Mouse (Mus musculus) limb, embryonic 15.5 days (tissue): ENCODE measurements around the gene Stpg2. TPM values are rescaled to one million over a fixed set of nuclear protein-coding genes. Genes with fewer than 3 reads are reported as not detected.
"Not testable (repeated sequence)": the region's sequence is repeated elsewhere in the genome, so short reads cannot be mapped to it uniquely, and the experiment has no call there.

Experiments
- ATAC-seq: fragments of 200-750 bp; cut with Nextera tagmentation; 2 replicates; pipeline ENCODE4 v1.8.0; 2017; ENCODE audit warnings: low read depth, moderate TSS enrichment; ENCODE audit not compliant: insufficient number of reproducible peaks, low FRiP score, low TSS enrichment
- H3K27ac ChIP-seq: fragments of 300-500 bp; sonication (generic); 2 replicates; pipeline ENCODE4 v1.5.1; 2015; ENCODE audit warnings: moderate library complexity, mild to moderate bottlenecking, inconsistent platforms
- H3K27me3 ChIP-seq: fragments of 300-500 bp; sonication (generic); 2 replicates; pipeline ENCODE4 v1.6.1; 2015; ENCODE audit warnings: inconsistent platforms
- H3K36me3 ChIP-seq: fragments of 300-500 bp; sonication (generic); 2 replicates; pipeline ENCODE4 v1.6.1; 2015; ENCODE audit warnings: inconsistent platforms
- H3K4me1 ChIP-seq: fragments of 300-500 bp; sonication (generic); 2 replicates; pipeline ENCODE4 v1.6.1; 2015; ENCODE audit warnings: inconsistent platforms
- H3K4me2 ChIP-seq: fragments of 300-500 bp; sonication (generic); 2 replicates; pipeline ENCODE4 v1.6.1; 2015; ENCODE audit warnings: mild to moderate bottlenecking, inconsistent platforms
- H3K4me3 ChIP-seq: fragments of 300-500 bp; sonication (generic); 2 replicates; pipeline ENCODE4 v1.5.1; 2015; ENCODE audit warnings: mild to moderate bottlenecking, inconsistent platforms
- H3K9ac ChIP-seq: fragments of 300-500 bp; sonication (generic); 2 replicates; pipeline ENCODE4 v1.6.1; 2015; ENCODE audit warnings: inconsistent platforms
- H3K9me3 ChIP-seq: fragments of 300-500 bp; sonication (generic); 2 replicates; pipeline ENCODE4 v1.6.1; 2016; ENCODE audit warnings: inconsistent platforms
- WGBS: fragments of 180-500 bp; shearing (Covaris S2); methylation state at CpG from one replicate; pipeline ENCODE4 v1.1.7; 2015; 5-methylcytosine and 5-hydroxymethylcytosine counted together
- polyA plus RNA-seq: library from polyadenylated mRNA; unstranded; fragments of >200 nt; fragmentation: Nextera tagmentation; extraction: Ambion mirVana; gene quantifications from 2 replicates; pipeline ENCODE4 v1.2.1, GENCODE M21; 2015

Stpg2 gene
- polyA plus RNA-seq, 1 experiment from 2014 or later, result not detected

DNA sequence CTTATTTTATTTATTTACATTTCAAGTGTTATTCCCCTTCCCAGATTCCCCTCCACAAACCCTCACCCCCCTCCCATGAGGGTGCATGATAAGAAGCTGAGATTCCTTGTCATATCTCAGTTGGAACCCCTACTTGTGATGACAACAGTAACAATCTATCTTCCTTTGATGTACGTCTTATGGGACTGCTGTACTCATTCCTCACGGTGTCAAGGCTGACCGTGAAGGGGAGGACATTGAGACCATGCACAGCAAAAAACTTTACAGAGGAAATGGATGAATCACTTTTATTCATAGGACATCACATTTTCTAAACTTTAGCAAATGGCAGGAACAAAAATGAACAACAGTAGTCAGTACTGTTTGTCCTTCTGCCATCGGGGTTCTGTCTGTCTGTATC, 21.3 kb downstream of the Stpg2 start:
- ATAC-seq, result no peak
- Histone ChIP-seq H3K36me3 (no peaks in the 10 kb centered on the region), H3K4me2 (no peak overlapping the region), H3K27me3 (no peaks in the 10 kb centered on the region), H3K4me3 (no peak overlapping the region), H3K9me3 (no peaks in the 10 kb centered on the region), H3K4me1 (no peaks in the 10 kb centered on the region), H3K9ac (no peak overlapping the region), H3K27ac (no peak overlapping the region)
- WGBS, result 63% methylated on average over 4 of the region's 4 CpGs

DNA sequence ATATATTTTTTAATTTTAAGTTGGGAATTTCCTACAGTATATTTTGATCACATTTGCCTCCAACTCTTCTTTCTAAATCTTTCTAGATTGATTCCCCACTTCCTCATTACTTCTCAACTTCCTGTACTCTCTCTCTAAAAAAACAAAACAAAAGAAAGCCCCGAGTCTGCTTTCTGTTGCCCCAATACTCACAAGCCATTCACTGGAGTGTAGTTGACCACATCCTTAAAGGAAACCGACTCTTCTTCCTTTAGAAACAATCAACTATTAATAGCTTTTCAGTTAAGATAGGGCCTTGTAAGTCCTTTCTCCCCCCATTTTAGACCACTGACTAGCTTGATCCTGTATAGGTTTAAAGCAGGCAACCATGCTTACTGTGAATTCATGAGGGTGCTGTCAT, 39.7 kb downstream of the Stpg2 start:
- 78% methylated on average over 2 of the region's 2 CpGs for WGBS
- ATAC-seq, result no peak
- Histone ChIP-seq H3K4me1 (no peaks in the 10 kb centered on the region), H3K4me3 (no peak overlapping the region), H3K9ac (no peak overlapping the region), H3K27me3 (no peaks in the 10 kb centered on the region), H3K36me3 (no peaks in the 10 kb centered on the region), H3K4me2 (no peak overlapping the region), H3K9me3 (no peaks in the 10 kb centered on the region), H3K27ac (no peak overlapping the region)

DNA sequence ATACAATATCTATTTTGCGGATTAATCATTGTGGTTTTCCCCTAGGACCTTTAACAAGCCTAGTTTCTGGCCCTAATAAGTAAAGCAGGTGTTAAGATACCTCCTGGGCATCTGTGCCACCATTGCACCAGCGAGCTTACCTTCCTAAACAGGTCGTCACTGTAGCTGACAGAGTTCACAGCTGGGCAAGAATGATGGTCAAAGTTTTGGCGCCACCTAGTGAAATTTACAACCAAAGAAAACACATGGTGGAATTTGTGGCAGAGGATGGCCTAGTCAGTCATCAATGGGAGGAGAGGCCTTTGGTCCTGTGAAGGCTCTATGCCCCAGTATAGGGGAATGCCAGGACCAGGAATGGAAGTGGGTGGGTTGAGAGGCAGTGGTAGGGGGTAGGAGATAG, 41.0 kb downstream of the Stpg2 start:
- H3K4me2 ChIP-seq, result no peak overlapping the region
- no peak overlapping the region for H3K9ac ChIP-seq
- no peaks in the 10 kb centered on the region for H3K27me3 ChIP-seq
- H3K27ac ChIP-seq, result no peak overlapping the region
- no peak overlapping the region for H3K4me3 ChIP-seq
- no peaks in the 10 kb centered on the region for H3K36me3 ChIP-seq
- H3K4me1 ChIP-seq, result no peaks in the 10 kb centered on the region
- no peaks in the 10 kb centered on the region for H3K9me3 ChIP-seq
- no peak for ATAC-seq
- WGBS, result 41% methylated on average over 4 of the region's 4 CpGs

DNA sequence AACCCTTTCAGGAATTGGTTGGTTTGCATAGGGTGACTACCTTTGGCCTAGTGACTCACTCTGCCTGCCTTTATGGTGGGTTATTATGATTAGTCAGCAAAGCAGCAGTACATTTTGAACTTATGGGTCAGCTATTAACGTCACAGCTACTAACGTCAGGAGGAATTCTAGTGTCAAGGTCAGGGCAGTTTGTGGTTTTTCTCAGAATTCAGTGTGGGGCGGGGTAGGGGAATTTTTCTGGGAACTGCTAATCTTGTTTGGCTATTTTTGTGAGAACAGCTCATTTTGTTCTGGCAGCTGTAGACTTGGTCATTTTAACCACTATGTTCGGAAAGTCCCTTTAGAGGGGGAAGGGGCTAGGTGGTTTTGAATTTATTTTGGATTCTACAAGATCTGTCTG, 56.9 kb downstream of the Stpg2 start:
- H3K9me3 ChIP-seq, H3K27ac ChIP-seq, H3K4me2 ChIP-seq, H3K27me3 ChIP-seq, H3K4me1 ChIP-seq, H3K4me3 ChIP-seq, H3K9ac ChIP-seq, H3K36me3 ChIP-seq, ATAC-seq: not testable (repeated sequence)
- WGBS, result 70% methylated on average over 4 of the region's 4 CpGs

DNA sequence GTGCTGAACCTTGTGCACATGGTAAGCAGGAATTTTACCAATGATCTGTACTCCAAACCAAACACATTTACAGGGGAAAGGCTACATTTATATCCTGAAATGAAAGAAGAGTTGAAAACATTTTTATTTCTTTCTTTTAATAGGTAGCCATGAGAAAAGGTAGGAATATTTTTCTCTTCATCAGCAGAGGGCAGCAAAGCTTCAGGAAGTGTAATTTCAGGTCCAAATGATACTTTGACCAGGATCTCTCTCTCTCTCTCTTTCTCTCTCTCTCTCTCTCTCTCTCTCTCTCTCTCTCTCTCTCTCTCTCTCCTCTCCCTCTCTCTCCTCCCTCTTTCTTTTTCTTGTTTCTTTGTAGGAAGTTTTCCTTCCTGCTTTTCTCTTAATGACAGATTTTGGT, 92.4 kb downstream of the Stpg2 start:
- Histone ChIP-seq H3K9ac (no peak overlapping the region), H3K27ac (no peak overlapping the region), H3K27me3 (no peaks in the 10 kb centered on the region), H3K4me1 (no peaks in the 10 kb centered on the region), H3K4me2 (no peak overlapping the region), H3K4me3 (no peak overlapping the region), H3K36me3 (no peaks in the 10 kb centered on the region), H3K9me3 (no peaks in the 10 kb centered on the region)
- ATAC-seq, result no peak

DNA sequence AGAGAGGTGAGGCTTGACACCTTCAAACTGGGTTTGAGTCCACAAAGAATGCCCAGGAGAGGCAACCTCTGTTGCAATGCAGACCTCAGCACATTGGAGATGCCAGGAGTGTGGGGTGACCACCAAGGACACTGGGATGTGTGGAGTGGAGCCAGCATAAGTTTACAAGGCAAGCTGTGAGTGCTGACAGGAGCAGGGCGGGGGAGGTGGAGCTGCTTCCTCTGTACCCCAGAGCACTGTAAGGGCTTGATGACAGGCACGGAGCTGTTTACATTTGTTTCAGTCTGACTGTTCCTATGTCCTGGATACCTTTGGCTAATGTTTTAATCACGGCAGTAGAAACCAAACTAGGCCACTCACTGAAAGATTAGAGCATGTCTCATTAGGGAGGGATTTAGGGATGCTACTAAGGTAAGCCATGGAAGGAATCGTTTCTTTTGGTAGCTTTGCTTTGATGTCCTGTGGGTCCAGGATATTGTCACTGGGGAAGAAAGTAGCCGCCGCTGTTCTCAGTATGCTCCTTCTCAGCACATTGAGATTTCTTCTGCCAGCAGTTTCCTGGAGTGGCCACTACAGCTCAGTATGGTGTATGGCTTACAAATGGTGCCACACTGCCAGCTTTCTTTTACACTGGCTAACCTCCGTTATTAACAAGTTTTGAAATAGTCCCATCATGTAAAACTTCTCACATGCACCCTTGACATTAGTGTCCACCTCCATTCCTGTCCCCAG, 102.8 kb downstream of the Stpg2 start:
- Histone ChIP-seq H3K27ac (no peak overlapping the region), H3K4me3 (no peak overlapping the region), H3K4me1 (no peaks in the 10 kb centered on the region), H3K27me3 (no peaks in the 10 kb centered on the region), H3K9ac (no peak overlapping the region), H3K4me2 (no peak overlapping the region), H3K36me3 (no peaks in the 10 kb centered on the region), H3K9me3 (no peaks in the 10 kb centered on the region)
- no peak for ATAC-seq
- WGBS, result 26% methylated on average over 7 of the region's 7 CpGs

DNA sequence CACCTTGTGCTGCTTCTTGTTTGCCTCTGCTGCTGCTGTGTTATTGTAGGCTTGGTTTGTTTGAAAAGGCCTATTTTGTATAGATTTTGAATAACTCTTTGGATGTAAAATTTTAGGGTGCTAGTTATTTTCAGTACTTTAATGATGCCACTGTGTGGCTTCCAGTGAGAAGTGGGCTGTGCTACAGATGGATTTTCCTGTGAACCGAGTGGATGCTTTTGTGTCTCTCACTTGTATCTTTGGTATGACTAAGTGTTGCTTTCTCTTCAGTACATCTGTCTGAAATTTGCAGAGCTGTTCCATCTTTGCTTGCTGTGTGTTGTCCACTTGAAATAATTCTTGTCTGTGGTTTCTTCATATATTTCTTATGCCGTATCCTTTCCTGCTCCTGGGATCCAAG, 106.2 kb downstream of the Stpg2 start:
- Histone ChIP-seq H3K36me3 (no peaks in the 10 kb centered on the region), H3K4me1 (no peaks in the 10 kb centered on the region), H3K9ac (no peak overlapping the region), H3K27ac (no peak overlapping the region), H3K4me3 (no peak overlapping the region), H3K27me3 (no peaks in the 10 kb centered on the region), H3K9me3 (no peaks in the 10 kb centered on the region), H3K4me2 (no peak overlapping the region)
- no peak for ATAC-seq
- 89% methylated on average over 2 of the region's 2 CpGs for WGBS

DNA sequence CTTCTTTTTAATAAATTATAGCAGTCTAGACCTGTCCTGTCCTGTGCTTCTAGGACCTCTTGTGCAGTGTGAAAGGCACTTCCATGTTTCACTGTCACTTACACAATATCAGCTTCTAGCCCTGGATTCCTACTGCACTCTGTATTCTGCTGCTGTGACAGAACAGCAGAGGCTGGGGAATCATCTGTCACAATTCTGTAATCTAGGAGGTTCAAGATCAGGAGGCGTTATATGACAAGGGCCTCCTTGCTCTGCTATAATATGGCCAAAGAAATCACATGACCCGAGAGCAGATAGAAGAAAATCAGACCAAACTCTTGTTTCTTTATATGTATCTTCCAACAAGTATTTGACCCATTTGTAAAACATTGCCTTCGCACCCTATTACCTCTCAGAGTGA, 175.0 kb downstream of the Stpg2 start:
- no peak overlapping the region for H3K4me3 ChIP-seq
- no peaks in the 10 kb centered on the region for H3K4me1 ChIP-seq
- WGBS, result 89% methylated on average over 3 of the region's 3 CpGs
- H3K27me3 ChIP-seq, result no peaks in the 10 kb centered on the region
- H3K9ac ChIP-seq, result no peak overlapping the region
- no peak overlapping the region for H3K4me2 ChIP-seq
- H3K9me3 ChIP-seq, result no peaks in the 10 kb centered on the region
- no peaks in the 10 kb centered on the region for H3K36me3 ChIP-seq
- ATAC-seq, result no peak
- no peak overlapping the region for H3K27ac ChIP-seq

DNA sequence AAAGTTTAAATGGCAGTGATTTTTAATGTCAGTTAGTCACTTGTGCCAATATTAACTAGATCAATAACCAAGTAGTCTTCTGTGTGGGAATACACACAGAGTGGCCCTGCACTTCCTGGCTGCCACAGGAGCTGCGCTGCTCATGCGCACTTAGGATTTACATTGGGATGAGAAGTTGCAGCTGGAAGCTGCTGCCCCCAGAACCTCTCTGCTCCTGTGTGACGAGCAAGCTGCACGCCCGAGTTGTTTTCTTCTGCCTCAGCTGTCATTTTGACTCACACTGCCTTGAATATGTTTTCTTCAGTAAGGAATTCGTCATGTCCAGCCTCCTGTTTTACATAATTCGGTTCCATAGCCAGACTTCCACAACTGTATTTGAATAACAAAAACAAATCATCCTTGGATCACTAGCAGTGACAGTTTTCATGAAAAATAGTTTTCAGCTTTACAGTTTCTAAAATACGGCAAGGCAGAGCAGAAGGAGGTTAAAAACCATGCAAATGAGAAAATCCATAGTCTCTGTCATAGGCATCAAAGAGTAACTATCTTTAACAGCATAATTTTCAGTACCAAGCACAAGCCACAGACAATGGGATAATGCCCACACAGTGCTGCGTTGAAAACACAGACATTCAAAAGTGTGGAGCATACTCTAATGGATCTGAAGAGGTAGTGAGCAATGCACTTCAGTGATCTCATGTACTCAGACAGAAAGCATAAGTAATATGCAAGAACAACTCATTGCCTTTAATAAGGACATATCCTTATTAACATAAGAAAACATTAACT, 191.8 kb downstream of the Stpg2 start:
- H3K9ac ChIP-seq, result no peak overlapping the region

DNA sequence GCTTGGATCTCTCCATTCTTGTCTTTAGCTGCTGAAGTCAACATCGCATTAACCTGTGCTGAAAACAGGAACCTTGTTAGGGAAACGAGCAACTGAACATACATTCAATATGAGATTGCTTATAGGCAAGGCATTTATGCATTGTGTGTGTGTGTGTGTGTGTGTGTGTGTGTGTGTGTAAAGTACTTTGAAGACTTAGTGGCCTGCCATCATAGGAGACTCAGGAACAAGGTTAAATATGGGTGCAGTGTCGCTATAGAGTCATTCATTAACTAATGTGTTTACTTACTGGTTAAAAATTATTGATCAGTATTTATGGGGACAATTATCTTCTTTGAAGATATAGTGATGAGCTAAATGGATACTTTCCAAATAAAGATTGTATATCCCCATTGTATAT, 199.2 kb downstream of the Stpg2 start:
- H3K27ac ChIP-seq, result no peak overlapping the region
- H3K9me3 ChIP-seq, result no peaks in the 10 kb centered on the region
- no peaks in the 10 kb centered on the region for H3K4me1 ChIP-seq
- no peak overlapping the region for H3K4me2 ChIP-seq
- no peak overlapping the region for H3K9ac ChIP-seq
- WGBS, result 84% methylated on average over 3 of the region's 3 CpGs
- H3K27me3 ChIP-seq, result no peaks in the 10 kb centered on the region
- H3K36me3 ChIP-seq, result no peaks in the 10 kb centered on the region
- H3K4me3 ChIP-seq, result no peak overlapping the region
- no peak for ATAC-seq

More for the DNA sequence above, 191.8 kb downstream of the Stpg2 start:
- ATAC-seq, result no peak
- Histone ChIP-seq H3K9me3 (no peaks in the 10 kb centered on the region), H3K4me3 (no peak overlapping the region), H3K27me3 (no peaks in the 10 kb centered on the region), H3K36me3 (no peaks in the 10 kb centered on the region), H3K4me2 (no peak overlapping the region), H3K4me1 (no peaks in the 10 kb centered on the region), H3K27ac (no peak overlapping the region)
- 69% methylated on average over 9 of the region's 9 CpGs for WGBS

DNA sequence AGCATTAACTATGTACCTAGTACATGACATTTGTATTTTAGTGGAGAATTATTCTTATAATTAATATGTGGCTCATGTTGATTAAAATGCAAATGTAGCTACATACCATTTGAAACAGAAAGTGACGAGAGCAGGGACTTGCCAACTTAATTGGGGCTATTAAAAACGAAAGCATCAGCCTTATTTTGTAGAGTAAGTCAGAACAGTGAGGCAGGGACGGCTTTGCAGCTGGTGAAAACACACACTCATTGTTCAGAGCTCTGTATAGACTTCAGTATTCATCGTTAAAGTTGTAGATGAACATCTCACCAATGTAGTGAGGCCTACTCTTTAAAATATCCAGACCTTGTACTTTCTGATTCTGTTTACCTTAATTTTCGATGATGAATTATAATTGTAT, 213.6 kb downstream of the Stpg2 start:
- Histone ChIP-seq H3K27me3 (no peaks in the 10 kb centered on the region), H3K4me2 (no peak overlapping the region), H3K9ac (no peak overlapping the region), H3K4me1 (no peaks in the 10 kb centered on the region), H3K36me3 (no peaks in the 10 kb centered on the region), H3K4me3 (no peak overlapping the region), H3K27ac (no peak overlapping the region), H3K9me3 (no peaks in the 10 kb centered on the region)
- WGBS, result 71% methylated on average over 5 of the region's 5 CpGs
- no peak for ATAC-seq

DNA sequence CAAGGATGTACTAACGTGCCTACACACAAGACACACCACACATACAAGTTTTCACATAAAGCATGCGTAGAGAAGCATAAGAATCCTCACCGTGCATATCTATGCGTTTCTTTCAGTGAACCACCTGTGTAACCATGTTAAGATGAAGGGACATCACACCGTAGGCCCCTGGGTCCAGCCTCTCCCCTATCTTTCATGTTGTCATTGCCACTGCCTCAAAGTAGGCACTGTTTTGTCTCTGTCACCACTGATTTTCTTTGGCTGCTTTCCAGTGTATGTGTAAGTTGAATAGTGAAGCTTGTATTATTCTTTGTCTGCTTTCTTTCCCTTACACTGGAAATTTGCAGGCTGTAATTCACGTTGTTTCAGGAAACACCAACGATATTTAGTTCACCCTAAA, 236.7 kb downstream of the Stpg2 start:
- Histone ChIP-seq H3K4me1 (no peaks in the 10 kb centered on the region), H3K4me3 (no peak overlapping the region), H3K4me2 (no peak overlapping the region), H3K27me3 (no peaks in the 10 kb centered on the region), H3K9ac (no peak overlapping the region), H3K9me3 (no peaks in the 10 kb centered on the region), H3K27ac (no peak overlapping the region), H3K36me3 (no peaks in the 10 kb centered on the region)
- ATAC-seq, result no peak
- WGBS, result 79% methylated on average over 7 of the region's 7 CpGs
